Mouse (Mus musculus) brain, embryonic 14.5 days (tissue): ENCODE data around the gene Ptgis.
"Not testable (repeated sequence)": the region's sequence is repeated elsewhere in the genome, so short reads cannot be mapped to it uniquely, and the experiment has no call there.

Source experiments
- CTCF ChIP-seq: fragments of 200-500 bp; IDR thresholded peaks from 2 replicates; pipeline ENCODE4 v1.5.1; 2012; ENCODE audit warnings: inconsistent platforms, mild to moderate bottlenecking, moderate library complexity, borderline replicate concordance; ENCODE audit not compliant: insufficient read depth, insufficient read length; ENCODE audit errors: extremely low read depth
- POLR2A ChIP-seq: fragments of 200-500 bp; IDR thresholded peaks from 2 replicates; pipeline ENCODE4 v1.6.1; 2012; ENCODE audit warnings: mild to moderate bottlenecking, inconsistent platforms, borderline replicate concordance; ENCODE audit not compliant: poor library complexity, insufficient read depth, insufficient read length, severe bottlenecking; ENCODE audit errors: extremely low read depth

- TF ChIP-seq CTCF, POLR2A: not testable (repeated sequence)
Observed at GRCm38 (mm10) chr2:167204686-167205085, 35.7 kb downstream of the Ptgis start.
